Mouse (Mus musculus) myocyte (in vitro differentiated cells): Measurements from ENCODE around the gene Ptpro. TPM values are rescaled to one million over a fixed set of nuclear protein-coding genes. Genes with fewer than 3 reads are reported as not detected.

Source experiments
- H3K27me3 ChIP-seq: one replicate; pipeline ENCODE4 v1.6.1; 2011; ENCODE audit not compliant: control insufficient read depth, insufficient read depth, insufficient read length
- H3K36me3 ChIP-seq: one replicate; pipeline ENCODE4 v1.6.1; 2011; ENCODE audit not compliant: control insufficient read depth, insufficient read depth
- H3K4me2 ChIP-seq: one replicate; pipeline ENCODE4 v1.6.1; 2011; ENCODE audit warnings: low read depth, control low read depth
- H3K4me3 ChIP-seq: one replicate; pipeline ENCODE4 v1.5.1; 2011; ENCODE audit warnings: mild to moderate bottlenecking, control low read depth, moderate library complexity
- H3K79me2 ChIP-seq: one replicate; pipeline ENCODE4 v1.6.1; 2011; ENCODE audit not compliant: control insufficient read depth, insufficient read depth
- H3ac ChIP-seq: one replicate; pipeline ENCODE4 v1.6.1; 2011; ENCODE audit not compliant: control insufficient read depth, insufficient read length
- CEBPB ChIP-seq: IDR thresholded peaks from 2 replicates; pipeline ENCODE4 v1.6.1; 2011; ENCODE audit warnings: mild to moderate bottlenecking, moderate library complexity; ENCODE audit not compliant: poor library complexity, insufficient read depth, severe bottlenecking
- E2F4 ChIP-seq: IDR thresholded peaks from one replicate; pipeline ENCODE4 v1.6.1; 2011; ENCODE audit warnings: mild to moderate bottlenecking, control low read depth, moderate library complexity; ENCODE audit not compliant: insufficient read depth
- MAX ChIP-seq: IDR thresholded peaks from one replicate; pipeline ENCODE4 v1.6.1; 2011; ENCODE audit warnings: low read depth, mild to moderate bottlenecking, control low read depth
- MYOD1 ChIP-seq, 3 experiments: IDR thresholded peaks; one replicate each; pipeline ENCODE4 v1.6.1; 2011; ENCODE audit warnings: control low read depth in 2 of 3, low read depth in 2 of 3, mild to moderate bottlenecking in 2 of 3, moderate library complexity in 1 of 3; ENCODE audit not compliant: insufficient read length in 2 of 3, control insufficient read depth in 1 of 3
- MYOG ChIP-seq, 3 experiments: IDR thresholded peaks; one replicate each; pipeline ENCODE4 v1.6.1; 2011; ENCODE audit warnings: control low read depth in 2 of 3, low read depth in 2 of 3, mild to moderate bottlenecking in 2 of 3; ENCODE audit not compliant: insufficient read length in 2 of 3, control insufficient read depth in 1 of 3, insufficient read depth in 1 of 3
- POLR2A ChIP-seq: IDR thresholded peaks from one replicate; pipeline ENCODE4 v1.6.1; 2011; ENCODE audit warnings: low read depth, mild to moderate bottlenecking, control low read depth, moderate library complexity; ENCODE audit not compliant: insufficient read length
- POLR2AphosphoS2 ChIP-seq: IDR thresholded peaks from one replicate; pipeline ENCODE4 v1.6.1; 2011; ENCODE audit warnings: low read depth, control low read depth; ENCODE audit not compliant: insufficient read length
- REST ChIP-seq: IDR thresholded peaks from one replicate; pipeline ENCODE4 v1.6.1; 2011; ENCODE audit warnings: mild to moderate bottlenecking, control low read depth, moderate library complexity; ENCODE audit not compliant: insufficient read depth, insufficient read length
- SRF ChIP-seq: IDR thresholded peaks from one replicate; pipeline ENCODE4 v1.6.1; 2011; ENCODE audit warnings: low read depth; ENCODE audit not compliant: control insufficient read depth, insufficient read length
- TCF12 ChIP-seq: IDR thresholded peaks from one replicate; pipeline ENCODE4 v1.6.1; 2011; ENCODE audit warnings: mild to moderate bottlenecking, control low read depth; ENCODE audit not compliant: poor library complexity, insufficient read depth, severe bottlenecking
- TCF3 ChIP-seq: IDR thresholded peaks from one replicate; pipeline ENCODE4 v1.6.1; 2011; ENCODE audit warnings: low read depth, control low read depth; ENCODE audit not compliant: insufficient read length
- USF1 ChIP-seq: IDR thresholded peaks from one replicate; pipeline ENCODE4 v1.6.1; 2011; ENCODE audit warnings: low read depth, mild to moderate bottlenecking, control low read depth, moderate library complexity
- polyA plus RNA-seq: library from polyadenylated mRNA; unstranded; fragments of >200 nt; fragmentation: generic; extraction: Trizol; gene quantifications from one replicate; pipeline ENCODE4 v1.2.1, GENCODE M21; 2012; ENCODE audit warnings: missing spikeins

Ptpro gene
- polyA plus RNA-seq, 1 experiment, result not detected

- Histone ChIP-seq H3K4me3 (no peak overlapping the region), H3K36me3 (no peaks in the 10 kb centered on the region), H3K27me3 (no peaks in the 10 kb centered on the region), H3K79me2 (no peaks in the 10 kb centered on the region), H3ac (no peak overlapping the region), H3K4me2 (no peak overlapping the region)
- TF ChIP-seq MYOG (IDR thresholded peaks at IDR 0.05; ENCODE audit: control insufficient read depth in 1 of 3, insufficient read depth in 1 of 3, insufficient read length in 2 of 3, low read depth in 2 of 3) (no peak), TCF12 (no peak)
These were observed 79.7 kb downstream of the Ptpro start for GRCm38 (mm10) chr6:137331826-137332225.

- TF ChIP-seq TCF3 (no peak), REST (no peak), MYOG (IDR thresholded peaks at IDR 0.05; ENCODE audit: control insufficient read depth in 1 of 3, insufficient read depth in 1 of 3, insufficient read length in 2 of 3, low read depth in 2 of 3) (peak in 1 of 3 experiments; percentile 14), POLR2AphosphoS2 (no peak), MYOD1 (IDR thresholded peaks at IDR 0.05; ENCODE audit: control insufficient read depth in 1 of 3, insufficient read length in 2 of 3, low read depth in 2 of 3) (peak in 1 of 3 experiments; percentile 27), POLR2A (no peak), E2F4 (no peak), CEBPB (no peak)
- no peaks in the 10 kb centered on the region for H3K79me2 ChIP-seq
- H3K4me2 ChIP-seq, result no peak overlapping the region
- no peaks in the 10 kb centered on the region for H3K27me3 ChIP-seq
- no peak overlapping the region for H3K4me3 ChIP-seq
- no peaks in the 10 kb centered on the region for H3K36me3 ChIP-seq
- no peak overlapping the region for H3ac ChIP-seq
These were observed 87.0 kb downstream of the Ptpro start for GRCm38 (mm10) chr6:137339071-137339470.

- Histone ChIP-seq H3K79me2 (no peaks in the 10 kb centered on the region), H3K4me3 (no peak overlapping the region)
- no peak for TF ChIP-seq E2F4
- no peak for TF ChIP-seq SRF
- no peak for TF ChIP-seq MYOD1 (IDR thresholded peaks at IDR 0.05; ENCODE audit: control insufficient read depth in 1 of 3, insufficient read length in 2 of 3, low read depth in 2 of 3)
- no peak for TF ChIP-seq TCF3
- TF ChIP-seq REST, result no peak
- TF ChIP-seq USF1, result no peak
- TF ChIP-seq MYOG (IDR thresholded peaks at IDR 0.05; ENCODE audit: control insufficient read depth in 1 of 3, insufficient read depth in 1 of 3, insufficient read length in 2 of 3, low read depth in 2 of 3), result no peak
- TF ChIP-seq CEBPB, result no peak
- no peak for TF ChIP-seq POLR2AphosphoS2
- no peak for TF ChIP-seq POLR2A
These were observed 91.7 kb downstream of the Ptpro start for GRCm38 (mm10) chr6:137343688-137344441.

GRCm38 (mm10) chr6:137360166-137360565, 108.0 kb downstream of the Ptpro start:
- H3K79me2 ChIP-seq, result no peaks in the 10 kb centered on the region
- no peaks in the 10 kb centered on the region for H3K27me3 ChIP-seq
- no peak overlapping the region for H3K4me2 ChIP-seq
- TF ChIP-seq MYOG (IDR thresholded peaks at IDR 0.05; ENCODE audit: control insufficient read depth in 1 of 3, insufficient read depth in 1 of 3, insufficient read length in 2 of 3, low read depth in 2 of 3) (no peak), MAX (no peak)
- H3K4me3 ChIP-seq, result no peak overlapping the region
- no peaks in the 10 kb centered on the region for H3K36me3 ChIP-seq
- no peak overlapping the region for H3ac ChIP-seq

More at GRCm38 (mm10) chr6:137343688-137344441, 91.7 kb downstream of the Ptpro start:
- Histone ChIP-seq H3K27me3 (no peaks in the 10 kb centered on the region), H3K4me2 (no peak overlapping the region), H3K36me3 (no peaks in the 10 kb centered on the region), H3ac (no peak overlapping the region)

GRCm38 (mm10) chr6:137362216-137362615, 110.1 kb downstream of the Ptpro start:
- no peaks in the 10 kb centered on the region for H3K36me3 ChIP-seq
- no peaks in the 10 kb centered on the region for H3K27me3 ChIP-seq
- no peak overlapping the region for H3ac ChIP-seq
- no peaks in the 10 kb centered on the region for H3K79me2 ChIP-seq
- no peak overlapping the region for H3K4me2 ChIP-seq
- no peak overlapping the region for H3K4me3 ChIP-seq
- TF ChIP-seq MAX, result no peak
- no peak for TF ChIP-seq REST
- TF ChIP-seq TCF3, result no peak
- TF ChIP-seq USF1, result no peak
- TF ChIP-seq MYOG (IDR thresholded peaks at IDR 0.05; ENCODE audit: control insufficient read depth in 1 of 3, insufficient read depth in 1 of 3, insufficient read length in 2 of 3, low read depth in 2 of 3), result no peak
- no peak for TF ChIP-seq MYOD1 (IDR thresholded peaks at IDR 0.05; ENCODE audit: control insufficient read depth in 1 of 3, insufficient read length in 2 of 3, low read depth in 2 of 3)
- TF ChIP-seq TCF12, result no peak
